Mouse (Mus musculus) stomach, embryonic 16.5 days (tissue): ENCODE measurements around the gene Gatd1. TPM values are rescaled to one million over a fixed set of nuclear protein-coding genes. Genes with fewer than 3 reads are reported as not detected.
A peak's percentile ranks its signal among the peaks of the same experiment; 100 is the strongest.

Source experiments
- ATAC-seq: fragments of 200-750 bp; cut with Nextera tagmentation; 2 replicates; pipeline ENCODE4 v1.8.0; 2017; ENCODE audit warnings: moderate number of reproducible peaks, moderate TSS enrichment; ENCODE audit not compliant: insufficient read depth, low FRiP score
- H3K27ac ChIP-seq: fragments of 300-500 bp; sonication (generic); 2 replicates; pipeline ENCODE4 v1.5.1; 2014; ENCODE audit warnings: low read length
- H3K27me3 ChIP-seq: fragments of 300-500 bp; sonication (generic); 2 replicates; pipeline ENCODE4 v1.6.1; 2014; ENCODE audit warnings: low read length, control low read depth, mixed read lengths; ENCODE audit not compliant: control insufficient read depth, insufficient read depth
- H3K36me3 ChIP-seq: fragments of 300-500 bp; sonication (generic); 2 replicates; pipeline ENCODE4 v1.6.1; 2014; ENCODE audit warnings: low read length; ENCODE audit not compliant: control insufficient read depth, insufficient read depth
- H3K4me1 ChIP-seq: fragments of 300-500 bp; sonication (generic); 2 replicates; pipeline ENCODE4 v1.6.1; 2014; ENCODE audit warnings: low read length, control low read depth, mixed read lengths; ENCODE audit not compliant: control insufficient read depth, insufficient read depth
- H3K4me2 ChIP-seq: fragments of 300-500 bp; sonication (generic); 2 replicates; pipeline ENCODE4 v1.6.1; 2014; ENCODE audit warnings: low read depth, low read length, mixed read lengths
- H3K4me3 ChIP-seq: fragments of 300-500 bp; sonication (generic); replicated peaks from 2 replicates; pipeline ENCODE4 v1.5.1; 2014; ENCODE audit warnings: mild to moderate bottlenecking, low read length
- H3K9ac ChIP-seq: fragments of 300-500 bp; sonication (generic); 2 replicates; pipeline ENCODE4 v1.6.1; 2014; ENCODE audit warnings: low read length
- H3K9me3 ChIP-seq: fragments of 300-500 bp; sonication (generic); replicated peaks from 2 replicates; pipeline ENCODE4 v1.6.1; 2016; ENCODE audit warnings: low read length, control low read depth; ENCODE audit not compliant: control insufficient read depth
- WGBS: fragments of 180-500 bp; shearing (Covaris S2); extraction: QIAGEN DNeasy Blood & Tissue Kit; methylation state at CpG from one replicate; pipeline ENCODE4 v1.1.7; 2014; 5-methylcytosine and 5-hydroxymethylcytosine counted together
- polyA plus RNA-seq: library from polyadenylated mRNA; unstranded; fragments of >200 nt; fragmentation: Nextera tagmentation; extraction: Ambion mirVana; gene quantifications from 2 replicates; pipeline ENCODE4 v1.2.1, GENCODE M21; 2015

Gatd1 gene
- polyA plus RNA-seq, 1 experiment from 2014 or later = 45.8 TPM

- H3K27ac ChIP-seq = peak overlapping the region; percentile 33; the same call in 1 of the 2 replicates
- 52% methylated on average over 5 of the region's 5 CpGs for WGBS
These were observed 44.0 kb downstream of the Gatd1 start for GRCm38 (mm10) chr7:141369918-141370317.

GRCm38 (mm10) chr7:141367358-141367757, 46.6 kb downstream of the Gatd1 start:
- H3K4me1 ChIP-seq = no peaks in the 10 kb centered on the region

More at GRCm38 (mm10) chr7:141369918-141370317, 44.0 kb downstream of the Gatd1 start:
- Histone ChIP-seq H3K4me1 (no peaks in the 10 kb centered on the region), H3K4me2 (no peak overlapping the region), H3K4me3 (no peak overlapping the region), H3K9me3 (no peaks in the 10 kb centered on the region), H3K9ac (no peak overlapping the region), H3K36me3 (no peaks in the 10 kb centered on the region), H3K27me3 (no peaks in the 10 kb centered on the region)
- ATAC-seq = no peak

GRCm38 (mm10) chr7:141365049-141365445, 48.9 kb downstream of the Gatd1 start:
- no peaks in the 10 kb centered on the region for H3K9me3 ChIP-seq
- 52% methylated on average over 3 of the region's 3 CpGs for WGBS

More at GRCm38 (mm10) chr7:141367358-141367757, 46.6 kb downstream of the Gatd1 start:
- no peak overlapping the region for H3K4me2 ChIP-seq
- H3K9me3 ChIP-seq = no peaks in the 10 kb centered on the region
- H3K4me3 ChIP-seq = no peak overlapping the region
- H3K9ac ChIP-seq = no peak overlapping the region
- 86% methylated on average over 4 of the region's 4 CpGs for WGBS
- no peak overlapping the region for H3K27ac ChIP-seq
- no peaks in the 10 kb centered on the region for H3K36me3 ChIP-seq
- no peaks in the 10 kb centered on the region for H3K27me3 ChIP-seq
- no peak for ATAC-seq

GRCm38 (mm10) chr7:141364349-141365048, 49.4 kb downstream of the Gatd1 start:
- Histone ChIP-seq H3K36me3 (no peaks in the 10 kb centered on the region), H3K9ac (no peak overlapping the region), H3K4me3 (no peak overlapping the region), H3K27ac (no peak overlapping the region), H3K27me3 (no peaks in the 10 kb centered on the region), H3K4me1 (no peaks in the 10 kb centered on the region), H3K4me2 (no peak overlapping the region), H3K9me3 (no peaks in the 10 kb centered on the region)
- 72% methylated on average over 5 of the region's 5 CpGs for WGBS
- ATAC-seq = no peak

More at GRCm38 (mm10) chr7:141365049-141365445, 48.9 kb downstream of the Gatd1 start:
- Histone ChIP-seq H3K4me3 (no peak overlapping the region), H3K9ac (no peak overlapping the region), H3K36me3 (no peaks in the 10 kb centered on the region), H3K4me2 (no peak overlapping the region), H3K27me3 (no peaks in the 10 kb centered on the region), H3K4me1 (no peaks in the 10 kb centered on the region), H3K27ac (no peak overlapping the region)
- no peak for ATAC-seq

- ATAC-seq = peak; percentile 6; the same call in 1 of the 2 replicates
- no peak overlapping the region for H3K9ac ChIP-seq
- H3K36me3 ChIP-seq = no peaks in the 10 kb centered on the region
- H3K27me3 ChIP-seq = no peaks in the 10 kb centered on the region
- no peaks in the 10 kb centered on the region for H3K4me1 ChIP-seq
- no peak overlapping the region for H3K4me2 ChIP-seq
- 61% methylated on average over 2 of the region's 2 CpGs for WGBS
- no peak overlapping the region for H3K27ac ChIP-seq
- H3K4me3 ChIP-seq = no peak overlapping the region
- H3K9me3 ChIP-seq = no peaks in the 10 kb centered on the region
These were observed 50.2 kb downstream of the Gatd1 start for GRCm38 (mm10) chr7:141363752-141364125.

GRCm38 (mm10) chr7:141363106-141363751, 50.7 kb downstream of the Gatd1 start:
- Histone ChIP-seq H3K9ac (no peak overlapping the region), H3K4me1 (no peaks in the 10 kb centered on the region), H3K4me3 (no peak overlapping the region), H3K36me3 (no peaks in the 10 kb centered on the region), H3K4me2 (no peak overlapping the region), H3K27ac (no peak overlapping the region), H3K27me3 (no peaks in the 10 kb centered on the region), H3K9me3 (no peaks in the 10 kb centered on the region)
- ATAC-seq = peak; percentile 61; the same call in 1 of the 2 replicates
- 54% methylated on average over 4 of the region's 4 CpGs for WGBS

- H3K9ac ChIP-seq = no peak overlapping the region
- no peak overlapping the region for H3K4me3 ChIP-seq
- H3K27ac ChIP-seq = no peak overlapping the region; the same call in 1 of the 2 replicates
- H3K4me1 ChIP-seq = no peaks in the 10 kb centered on the region
- H3K36me3 ChIP-seq = no peaks in the 10 kb centered on the region
- no peaks in the 10 kb centered on the region for H3K9me3 ChIP-seq
- ATAC-seq = peak; percentile 75
- no peak overlapping the region for H3K4me2 ChIP-seq
- H3K27me3 ChIP-seq = no peaks in the 10 kb centered on the region
- WGBS = 16% methylated on average over 24 of the region's 24 CpGs
These were observed 52.4 kb downstream of the Gatd1 start for GRCm38 (mm10) chr7:141361510-141361909.

Other genes with a start within 250 kb of the Gatd1 start
- gene Rnh1, start 241.3 kb downstream of the Gatd1 start, polyA plus RNA-seq = 240 and 265 TPM in 2 replicates
- 45.1 and 48.0 TPM in 2 replicates for gene Hras, start 220.1 kb downstream of the Gatd1 start, polyA plus RNA-seq
- 7.1 TPM in 2 replicates for gene Lrrc56, start 220.0 kb downstream of the Gatd1 start, polyA plus RNA-seq
- gene Lmntd2, start 200.1 kb downstream of the Gatd1 start, polyA plus RNA-seq = 4.8 and 6.3 TPM in 2 replicates
- 82.3 and 104 TPM in 2 replicates for gene Rassf7, start 198.3 kb downstream of the Gatd1 start, polyA plus RNA-seq
- 57.6 and 67.7 TPM in 2 replicates for gene Phrf1, start 185.4 kb downstream of the Gatd1 start, polyA plus RNA-seq
- 3.5 and 3.6 TPM in 2 replicates for gene Irf7, start 147.7 kb downstream of the Gatd1 start, polyA plus RNA-seq
- gene Cdhr5, start 137.3 kb downstream of the Gatd1 start, polyA plus RNA-seq = 16.0 and 17.0 TPM in 2 replicates
- gene Sct, start 135.0 kb downstream of the Gatd1 start, polyA plus RNA-seq = 23.2 and 24.8 TPM in 2 replicates
- 0.18 TPM in 1 of 2 replicates, not detected in the other for gene Drd4, start 122.1 kb downstream of the Gatd1 start, polyA plus RNA-seq
- gene Deaf1, start 86.4 kb downstream of the Gatd1 start, polyA plus RNA-seq = 61.3 and 64.3 TPM in 2 replicates
- 35.9 and 36.5 TPM in 2 replicates for gene Tmem80, start 86.4 kb downstream of the Gatd1 start, polyA plus RNA-seq
- 79.4 and 108 TPM in 2 replicates for gene Eps8l2, start 75.3 kb downstream of the Gatd1 start, polyA plus RNA-seq
- gene Taldo1, start 21.9 kb downstream of the Gatd1 start, polyA plus RNA-seq = 399 and 400 TPM in 2 replicates
- gene Cend1, start 15.4 kb upstream of the Gatd1 start, polyA plus RNA-seq = 2.6 and 3.8 TPM in 2 replicates
- gene Slc25a22, start 23.8 kb upstream of the Gatd1 start, polyA plus RNA-seq = 29.4 and 32.3 TPM in 2 replicates
- 7.6 and 8.2 TPM in 2 replicates for gene Pidd1, start 29.9 kb upstream of the Gatd1 start, polyA plus RNA-seq
- 1,060 and 1,250 TPM in 2 replicates for gene Rplp2, start 33.2 kb upstream of the Gatd1 start, polyA plus RNA-seq
- 34.0 and 38.5 TPM in 2 replicates for gene Pnpla2, start 41.1 kb upstream of the Gatd1 start, polyA plus RNA-seq
- gene Cracr2b, start 47.0 kb upstream of the Gatd1 start, polyA plus RNA-seq = 21.4 and 25.3 TPM in 2 replicates
- 39.1 and 40.3 TPM in 2 replicates for gene Cd151, start 53.3 kb upstream of the Gatd1 start, polyA plus RNA-seq
- 62.4 and 63.1 TPM in 2 replicates for gene Polr2l, start 61.0 kb upstream of the Gatd1 start, polyA plus RNA-seq
- gene Tspan4, start 61.1 kb upstream of the Gatd1 start, polyA plus RNA-seq = 67.4 and 69.6 TPM in 2 replicates
- 54.0 and 60.5 TPM in 2 replicates for gene Chid1, start 125.7 kb upstream of the Gatd1 start, polyA plus RNA-seq
- 86.0 and 91.0 TPM in 2 replicates for gene Ap2a2, start 148.0 kb upstream of the Gatd1 start, polyA plus RNA-seq
- gene Muc6, start 241.2 kb upstream of the Gatd1 start, polyA plus RNA-seq = 3.8 and 6.3 TPM in 2 replicates